Mouse (Mus musculus) midbrain, embryonic 14.5 days (tissue): ENCODE measurements around the gene Ebf4. TPM values are rescaled to one million over a fixed set of nuclear protein-coding genes. Genes with fewer than 3 reads are reported as not detected.
A peak's percentile ranks its signal among the peaks of the same experiment; 100 is the strongest.

ENCODE experiments used
- ATAC-seq: fragments of 200-750 bp; cut with Nextera tagmentation; 2 replicates; pipeline ENCODE4 v1.8.0; 2017; ENCODE audit warnings: moderate number of reproducible peaks, moderate library complexity; ENCODE audit not compliant: low FRiP score, low TSS enrichment
- DNase-seq: peaks from one replicate; pipeline ENCODE4 v3.0.0-alpha.2; 2015
- H3K27ac ChIP-seq: fragments of 300-500 bp; sonication (generic); replicated peaks from 2 replicates; pipeline ENCODE4 v1.5.1; 2014; ENCODE audit warnings: mild to moderate bottlenecking, low read depth, low read length, moderate library complexity
- H3K27me3 ChIP-seq: fragments of 300-500 bp; sonication (generic); 2 replicates; pipeline ENCODE4 v1.6.1; 2014; ENCODE audit warnings: low read length, control low read depth, mixed read lengths; ENCODE audit not compliant: control insufficient read depth, insufficient read depth
- H3K36me3 ChIP-seq: fragments of 300-500 bp; sonication (generic); 2 replicates; pipeline ENCODE4 v1.6.1; 2014; ENCODE audit warnings: low read length, control low read depth; ENCODE audit not compliant: control insufficient read depth, insufficient read depth
- H3K4me1 ChIP-seq: fragments of 300-500 bp; sonication (generic); 2 replicates; pipeline ENCODE4 v1.6.1; 2014; ENCODE audit warnings: mild to moderate bottlenecking, antibody characterized with exemption, low read length, control low read depth; ENCODE audit not compliant: control insufficient read depth, insufficient read depth
- H3K4me2 ChIP-seq: fragments of 300-500 bp; sonication (generic); 2 replicates; pipeline ENCODE4 v1.6.1; 2014; ENCODE audit warnings: mild to moderate bottlenecking, low read length, moderate library complexity
- H3K4me3 ChIP-seq: fragments of 300-500 bp; sonication (generic); replicated peaks from 2 replicates; pipeline ENCODE4 v1.5.1; 2014; ENCODE audit warnings: low read depth, low read length
- H3K9ac ChIP-seq: fragments of 300-500 bp; sonication (generic); replicated peaks from 2 replicates; pipeline ENCODE4 v1.6.1; 2014; ENCODE audit warnings: mild to moderate bottlenecking, low read length, moderate library complexity
- H3K9me3 ChIP-seq: fragments of 300-500 bp; sonication (generic); 2 replicates; pipeline ENCODE4 v1.6.1; 2016; ENCODE audit warnings: low read length, control low read depth, mixed read lengths; ENCODE audit not compliant: control insufficient read depth
- WGBS: fragments of 180-500 bp; shearing (Covaris S2); extraction: QIAGEN DNeasy Blood & Tissue Kit; methylation state at CpG from one replicate; pipeline ENCODE4 v1.1.7; 2014; 5-methylcytosine and 5-hydroxymethylcytosine counted together
- polyA plus RNA-seq: library from polyadenylated mRNA; unstranded; fragments of >200 nt; fragmentation: Nextera tagmentation; extraction: Ambion mirVana; gene quantifications from 2 replicates; pipeline ENCODE4 v1.2.1, GENCODE M21; 2014

The Ebf4 gene
- polyA plus RNA-seq, 1 experiment from 2014 or later = 3.6 TPM

- no peaks in the 10 kb centered on the region for H3K9me3 ChIP-seq
- peak; percentile 25; the same call in 1 of the 2 replicates for ATAC-seq
These were observed 21.2 kb upstream of the Ebf4 start for GRCm38 (mm10) chr2:130273732-130274131.

GRCm38 (mm10) chr2:130274149-130274861 is 20.7 kb upstream of the Ebf4 start, which contains the start of gene Nop56:
Gene Nop56 (plus strand): TSS chr2:130274430.
- WGBS = under 1% methylated on average over 68 of the region's 68 CpGs
- DNase-seq (peak; percentile 100), ATAC-seq (peak; percentile 97)
- peaks cover 37% of the 10 kb centered on the region for H3K36me3 ChIP-seq
- peak within 1 kb of the TSS; percentile 95 for H3K4me2 ChIP-seq
- H3K4me3 ChIP-seq = peak within 1 kb of the TSS; percentile 92
- H3K9me3 ChIP-seq = no peaks in the 10 kb centered on the region
- H3K27ac ChIP-seq = peak within 1 kb of the TSS; percentile 91
- peak within 1 kb of the TSS; percentile 86 for H3K9ac ChIP-seq
- peaks cover 15% of the 10 kb centered on the region for H3K4me1 ChIP-seq
- no peaks in the 10 kb centered on the region for H3K27me3 ChIP-seq

More at GRCm38 (mm10) chr2:130273732-130274131, 21.2 kb upstream of the Ebf4 start:
- H3K4me1 ChIP-seq = peaks cover 15% of the 10 kb centered on the region
- peak overlapping the region; percentile 92 for H3K4me3 ChIP-seq
- H3K36me3 ChIP-seq = peaks cover 34% of the 10 kb centered on the region
- peak overlapping the region; percentile 86 for H3K9ac ChIP-seq
- peak overlapping the region; percentile 91 for H3K27ac ChIP-seq
- H3K4me2 ChIP-seq = peak overlapping the region; percentile 95
- no peaks in the 10 kb centered on the region for H3K27me3 ChIP-seq
- under 1% methylated on average over 14 of the region's 14 CpGs for WGBS
- DNase-seq = peak; percentile 64

- peaks cover 43% of the 10 kb centered on the region for H3K36me3 ChIP-seq
- H3K9me3 ChIP-seq = no peaks in the 10 kb centered on the region
- H3K4me3 ChIP-seq = peak overlapping the region; percentile 92
- ATAC-seq (no peak), DNase-seq (no peak)
- no peaks in the 10 kb centered on the region for H3K27me3 ChIP-seq
- H3K4me2 ChIP-seq = peak overlapping the region; percentile 95
- peaks cover 15% of the 10 kb centered on the region for H3K4me1 ChIP-seq
- H3K9ac ChIP-seq = peak overlapping the region; percentile 77
- peak overlapping the region; percentile 91 for H3K27ac ChIP-seq
- 3% methylated on average over 10 of the region's 10 CpGs for WGBS
These were observed 20.1 kb upstream of the Ebf4 start for GRCm38 (mm10) chr2:130274862-130275261.

DNA sequence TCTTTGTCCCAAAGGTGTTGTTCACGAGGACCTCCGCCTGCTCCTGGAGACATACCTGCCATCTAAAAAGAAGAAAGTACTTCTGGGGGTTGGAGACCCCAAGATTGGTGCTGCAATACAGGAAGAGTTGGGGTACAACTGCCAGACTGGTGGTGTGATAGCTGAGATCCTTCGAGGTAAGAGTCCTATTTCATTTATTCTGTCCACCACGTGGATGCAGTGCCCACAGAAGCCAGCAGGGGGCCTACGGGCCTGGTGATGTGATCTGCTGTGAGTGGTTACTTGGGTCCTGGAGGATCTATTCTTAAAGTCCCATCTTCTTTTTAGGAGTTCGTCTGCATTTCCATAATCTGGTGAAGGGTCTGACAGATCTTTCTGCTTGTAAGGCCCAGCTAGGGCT is 19.3 kb upstream of the Ebf4 start:
- DNase-seq = peak; percentile 74
- peaks cover 15% of the 10 kb centered on the region for H3K4me1 ChIP-seq
- ATAC-seq = no peak
- H3K9me3 ChIP-seq = no peaks in the 10 kb centered on the region
- no peaks in the 10 kb centered on the region for H3K27me3 ChIP-seq
- peak overlapping the region; percentile 95 for H3K4me2 ChIP-seq
- H3K27ac ChIP-seq = no peak overlapping the region
- H3K4me3 ChIP-seq = peak overlapping the region; percentile 92
- WGBS = 35% methylated on average over 6 of the region's 6 CpGs
- peaks cover 51% of the 10 kb centered on the region for H3K36me3 ChIP-seq
- H3K9ac ChIP-seq = peak overlapping the region; percentile 77; the same call in 1 of the 2 replicates

GRCm38 (mm10) chr2:130279600-130280091 is 15.3 kb upstream of the Ebf4 start:
- no peak for DNase-seq
- H3K27ac ChIP-seq = no peak overlapping the region
- H3K27me3 ChIP-seq = no peaks in the 10 kb centered on the region
- no peak overlapping the region for H3K4me2 ChIP-seq
- no peaks in the 10 kb centered on the region for H3K9me3 ChIP-seq
- 43% methylated on average over 8 of the region's 8 CpGs for WGBS
- ATAC-seq = no peak
- peaks cover 17% of the 10 kb centered on the region for H3K4me1 ChIP-seq
- peaks cover 61% of the 10 kb centered on the region for H3K36me3 ChIP-seq
- H3K4me3 ChIP-seq = no peak overlapping the region
- H3K9ac ChIP-seq = no peak overlapping the region

GRCm38 (mm10) chr2:130280224-130280623 is 14.7 kb upstream of the Ebf4 start:
- ATAC-seq (no peak), DNase-seq (no peak)
- 61% methylated on average over 7 of the region's 7 CpGs for whole genome bisulfite sequencing
- Histone ChIP-seq H3K9me3 (no peaks in the 10 kb centered on the region), H3K9ac (no peak overlapping the region), H3K4me3 (no peak overlapping the region), H3K27me3 (no peaks in the 10 kb centered on the region), H3K36me3 (peaks cover 61% of the 10 kb centered on the region), H3K4me2 (no peak overlapping the region), H3K27ac (no peak overlapping the region), H3K4me1 (peaks cover 22% of the 10 kb centered on the region)

DNA sequence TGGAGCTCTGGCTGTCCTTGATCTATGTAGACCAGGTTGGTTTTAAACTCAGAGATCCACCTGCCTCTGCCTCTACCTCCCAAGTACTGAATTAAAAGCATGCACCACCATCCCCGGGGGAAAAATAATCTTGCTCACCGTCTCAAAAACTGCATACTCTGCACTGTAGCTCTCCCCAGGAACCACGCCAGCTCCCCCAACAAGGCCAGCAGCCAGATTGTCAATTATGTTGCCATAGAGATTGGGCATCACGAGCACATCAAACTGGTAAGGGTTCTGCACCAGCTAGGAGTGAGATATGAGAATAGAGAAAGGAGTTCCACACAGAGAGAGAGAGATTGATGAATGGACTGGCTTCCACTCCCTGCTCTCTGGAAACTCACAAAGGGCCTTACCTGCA is 14.2 kb upstream of the Ebf4 start:
- no peak for DNase-seq
- 74% methylated on average over 4 of the region's 4 CpGs for WGBS
- Histone ChIP-seq H3K9me3 (no peaks in the 10 kb centered on the region), H3K4me2 (no peak overlapping the region), H3K9ac (no peak overlapping the region), H3K4me1 (peaks cover 16% of the 10 kb centered on the region), H3K27me3 (no peaks in the 10 kb centered on the region), H3K4me3 (no peak overlapping the region), H3K36me3 (peaks cover 56% of the 10 kb centered on the region), H3K27ac (no peak overlapping the region)
- no peak for ATAC-seq

GRCm38 (mm10) chr2:130283854-130284654 is 10.9 kb upstream of the Ebf4 start, which contains the start of gene Idh3b:
Gene Idh3b (minus strand): TSS chr2:130284547.
- Histone ChIP-seq H3K4me3 (peak within 1 kb of the TSS; percentile 81), H3K27ac (peak within 1 kb of the TSS; percentile 67), H3K27me3 (no peaks in the 10 kb centered on the region), H3K4me1 (peaks cover 13% of the 10 kb centered on the region), H3K9ac (peak within 1 kb of the TSS; percentile 76), H3K9me3 (no peaks in the 10 kb centered on the region), H3K4me2 (peak within 1 kb of the TSS; percentile 97), H3K36me3 (peaks cover 26% of the 10 kb centered on the region)
- DNase-seq (peak; percentile 94), ATAC-seq (peak; percentile 86)
- under 1% methylated on average over 51 of the region's 51 CpGs for WGBS
